Mouse (Mus musculus) forebrain, postnatal 0 days (tissue): ENCODE measurements around the gene Gm3047. TPM values are rescaled to one million over a fixed set of nuclear protein-coding genes. Genes with fewer than 3 reads are reported as not detected.
"Not testable (repeated sequence)": the region's sequence is repeated elsewhere in the genome, so short reads cannot be mapped to it uniquely, and the experiment has no call there.

ENCODE experiments used
- ATAC-seq: fragments of 200-750 bp; cut with Nextera tagmentation; 2 replicates; pipeline ENCODE4 v1.8.0; 2017; ENCODE audit warnings: mild to moderate bottlenecking, moderate library complexity
- DNase-seq: peaks from one replicate; pipeline ENCODE4 v3.0.0-alpha.2; 2015
- H3K27ac ChIP-seq: fragments of 300-500 bp; sonication (generic); 2 replicates; pipeline ENCODE4 v1.5.1; 2014; ENCODE audit warnings: low read depth, mild to moderate bottlenecking, antibody characterized with exemption, low read length, moderate library complexity, mixed read lengths
- H3K27me3 ChIP-seq: fragments of 300-500 bp; sonication (generic); 2 replicates; pipeline ENCODE4 v1.6.1; 2014; ENCODE audit warnings: mild to moderate bottlenecking, low read length, mixed read lengths; ENCODE audit not compliant: insufficient read depth
- H3K36me3 ChIP-seq: fragments of 300-500 bp; sonication (generic); 2 replicates; pipeline ENCODE4 v1.6.1; 2014; ENCODE audit warnings: mild to moderate bottlenecking, moderate library complexity; ENCODE audit not compliant: insufficient read depth
- H3K4me1 ChIP-seq: fragments of 300-500 bp; sonication (generic); 2 replicates; pipeline ENCODE4 v1.6.1; 2014; ENCODE audit warnings: antibody characterized with exemption; ENCODE audit not compliant: insufficient read depth
- H3K4me2 ChIP-seq: fragments of 300-500 bp; sonication (generic); 2 replicates; pipeline ENCODE4 v1.6.1; 2014; ENCODE audit warnings: low read depth, mild to moderate bottlenecking, moderate library complexity
- H3K4me3 ChIP-seq: fragments of 300-500 bp; sonication (generic); 2 replicates; pipeline ENCODE4 v1.5.1; 2014; ENCODE audit warnings: low read depth, low read length, mixed read lengths
- H3K9ac ChIP-seq: fragments of 300-500 bp; sonication (generic); 2 replicates; pipeline ENCODE4 v1.6.1; 2014; ENCODE audit warnings: mild to moderate bottlenecking
- H3K9me3 ChIP-seq: fragments of 300-500 bp; sonication (generic); 2 replicates; pipeline ENCODE4 v1.6.1; 2016; ENCODE audit warnings: low read length
- WGBS: fragments of 180-500 bp; shearing (Covaris S2); extraction: QIAGEN DNeasy Blood & Tissue Kit; methylation state at CpG from one replicate; pipeline ENCODE4 v1.1.7; 2014; 5-methylcytosine and 5-hydroxymethylcytosine counted together
- polyA plus RNA-seq: library from polyadenylated mRNA; unstranded; fragments of >200 nt; fragmentation: Nextera tagmentation; extraction: Ambion mirVana; gene quantifications from 2 replicates; pipeline ENCODE4 v1.2.1, GENCODE M21; 2015
- total RNA-seq: library from RNA; depleted of rRNA; stranded (reverse); fragments of >200 nt; gene quantifications from 2 replicates; pipeline ENCODE4 v1.2.3, GENCODE M21; 2014; rRNA removed

Gene Gm3047
- total RNA-seq (not detected in 2 replicates), polyA plus RNA-seq (not detected in 2 replicates)

DNA sequence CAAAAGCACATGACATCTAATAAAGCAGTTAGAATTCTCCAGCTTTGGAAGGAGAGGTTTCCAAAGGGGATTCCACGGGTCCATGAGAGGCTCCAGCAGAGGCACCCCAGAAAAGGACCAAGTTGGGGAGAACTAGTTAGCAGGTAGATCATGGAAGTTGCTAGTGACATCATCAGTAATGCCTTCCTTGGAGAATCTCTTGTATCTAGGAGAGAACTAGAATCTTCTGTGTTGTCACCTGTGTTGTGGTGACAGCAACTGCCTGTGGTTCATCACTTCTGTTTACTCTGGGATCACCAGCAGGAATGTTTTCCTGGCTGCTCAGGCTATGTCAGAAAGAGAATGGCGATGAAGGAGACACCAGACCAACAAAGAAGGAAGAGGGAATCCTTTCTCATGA lies at the start of gene Gm3047:
TSS of gene Gm3047 (plus strand) at position 301 of the 400 bp plus-strand sequence.
- not testable (repeated sequence) for H3K4me1 ChIP-seq, ATAC-seq, H3K36me3 ChIP-seq, H3K27me3 ChIP-seq, H3K9ac ChIP-seq, H3K4me3 ChIP-seq, H3K4me2 ChIP-seq, H3K27ac ChIP-seq, H3K9me3 ChIP-seq, DNase-seq
- WGBS: no CpG with 5 or more reads among the region's 2 CpGs

Other genes starting within 250 kb of the Gm3047 start
- not detected in 2 replicates for gene Gm3149, start 238.1 kb upstream of the Gm3047 start, total RNA-seq
- 0.09 TPM in 1 of 2 replicates, not detected in the other for gene Gm3149, start 238.1 kb upstream of the Gm3047 start, polyA plus RNA-seq
- gene 2610042L04Rik, start 220.6 kb upstream of the Gm3047 start, total RNA-seq: 7.0 and 8.5 TPM in 2 replicates
- 9.1 and 12.6 TPM in 2 replicates for gene 2610042L04Rik, start 220.6 kb upstream of the Gm3047 start, polyA plus RNA-seq
- not detected in 2 replicates for gene Gm3159, start 157.9 kb upstream of the Gm3047 start, total RNA-seq
- gene Gm3159, start 157.9 kb upstream of the Gm3047 start, polyA plus RNA-seq: not detected in 2 replicates
- gene Gm3164, start 140.0 kb upstream of the Gm3047 start, total RNA-seq: 4.8 and 5.2 TPM in 2 replicates
- 4.6 and 6.7 TPM in 2 replicates for gene Gm3164, start 140.0 kb upstream of the Gm3047 start, polyA plus RNA-seq
- gene Gm3173, start 124.4 kb upstream of the Gm3047 start, total RNA-seq: 1.7 and 2.8 TPM in 2 replicates
- gene Gm3173, start 124.4 kb upstream of the Gm3047 start, polyA plus RNA-seq: 1.7 and 3.3 TPM in 2 replicates
- not detected in 2 replicates for gene Gm3182, start 73.7 kb upstream of the Gm3047 start, total RNA-seq
- gene Gm3182, start 73.7 kb upstream of the Gm3047 start, polyA plus RNA-seq: not detected in 2 replicates
- not detected in 2 replicates for gene Gm8159, start 76.9 kb downstream of the Gm3047 start, total RNA-seq
- not detected in 2 replicates for gene Gm8159, start 76.9 kb downstream of the Gm3047 start, polyA plus RNA-seq
- 1.9 and 3.0 TPM in 2 replicates for gene Gm3239, start 108.8 kb downstream of the Gm3047 start, total RNA-seq
- gene Gm3239, start 108.8 kb downstream of the Gm3047 start, polyA plus RNA-seq: 0.50 and 1.4 TPM in 2 replicates
- not detected in 2 replicates for gene Gm7876, start 153.8 kb downstream of the Gm3047 start, total RNA-seq
- not detected in 2 replicates for gene Gm7876, start 153.8 kb downstream of the Gm3047 start, polyA plus RNA-seq
- 4.8 and 5.0 TPM in 2 replicates for gene Gm3252, start 171.4 kb downstream of the Gm3047 start, total RNA-seq
- gene Gm3252, start 171.4 kb downstream of the Gm3047 start, polyA plus RNA-seq: 3.5 and 3.8 TPM in 2 replicates
- not detected in 2 replicates for gene Gm9602, start 220.9 kb downstream of the Gm3047 start, total RNA-seq
- not detected in 2 replicates for gene Gm9602, start 220.9 kb downstream of the Gm3047 start, polyA plus RNA-seq